Mouse (Mus musculus) liver, embryonic 15.5 days (tissue): Measurements from ENCODE around the gene Sptbn1. TPM values are rescaled to one million over a fixed set of nuclear protein-coding genes. Genes with fewer than 3 reads are reported as not detected.

Experiments used
- polyA plus RNA-seq: library from polyadenylated mRNA; unstranded; fragments of >200 nt; fragmentation: Nextera tagmentation; extraction: Ambion mirVana; gene quantifications from 2 replicates; pipeline ENCODE4 v1.2.1, GENCODE M21; 2015

Sptbn1 gene
- polyA plus RNA-seq, 1 experiment from 2014 or later, result 16.9 TPM

Other genes with a start within 250 kb of the Sptbn1 start
- 0.09 TPM in 2 replicates for gene Eml6, start 242.1 kb downstream of the Sptbn1 start, polyA plus RNA-seq
- not detected in 2 replicates for gene 4930505A04Rik, start 203.7 kb upstream of the Sptbn1 start, polyA plus RNA-seq